Mouse (Mus musculus) thymus, postnatal 10 days (tissue): Measurements from ENCODE around the gene Wdr47.
"Not testable (repeated sequence)": the region's sequence is repeated elsewhere in the genome, so short reads cannot be mapped to it uniquely, and the experiment has no call there.

Source experiments
- DNase-seq, 2 experiments: peaks; one replicate each; pipeline ENCODE4 v3.0.0; 2021; ENCODE audit warnings: low spot score in 2 of 2

The Wdr47 gene

GRCm38 (mm10) chr3:108590786-108591529, at the start of gene Wdr47:
Wdr47 (plus strand) TSS chr3:108591279.
- peak; percentile 94 to 95 for DNase-seq

GRCm38 (mm10) chr3:108542299-108542698, 48.8 kb upstream of the Wdr47 start:
- DNase-seq, result no peak

GRCm38 (mm10) chr3:108554111-108554561, 36.9 kb upstream of the Wdr47 start:
- DNase-seq, result no peak

DNA sequence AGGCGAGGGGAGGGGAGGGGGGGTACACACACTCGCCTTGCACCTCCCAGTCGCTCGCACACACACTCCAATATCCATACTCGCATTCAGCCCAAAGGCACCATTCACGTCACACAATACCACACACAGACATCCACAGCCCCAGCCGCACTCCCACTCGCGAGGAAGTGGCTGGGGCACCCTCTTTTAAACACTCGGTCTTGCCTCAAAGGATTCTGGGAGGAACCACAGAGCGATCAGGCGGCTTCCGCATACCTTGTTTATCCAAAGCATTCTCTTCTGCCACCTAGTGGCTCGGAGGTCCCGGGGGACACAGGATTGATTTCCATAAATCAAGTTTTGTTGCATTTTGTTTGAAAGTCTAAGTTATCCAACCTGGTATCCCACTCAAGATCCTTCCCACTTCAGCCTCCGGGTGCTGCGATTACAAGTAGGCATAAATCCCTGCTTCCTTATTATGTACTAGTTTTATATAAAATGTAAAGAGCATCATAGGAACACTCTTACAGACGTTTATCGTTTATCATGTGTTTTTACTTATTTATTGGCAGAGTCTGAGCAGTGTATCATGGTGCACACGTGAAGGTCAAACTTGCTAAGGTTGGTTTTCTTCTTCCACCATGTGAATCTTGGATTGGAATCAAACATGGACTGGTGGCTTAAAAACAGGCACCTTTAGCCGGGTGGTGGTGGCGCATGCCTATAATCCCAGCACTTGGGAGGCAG, 36.3 kb upstream of the Wdr47 start:
- DNase-seq, result peak; percentile 92 to 96

GRCm38 (mm10) chr3:108557888-108558287, 33.2 kb upstream of the Wdr47 start:
- no peak for DNase-seq

DNA sequence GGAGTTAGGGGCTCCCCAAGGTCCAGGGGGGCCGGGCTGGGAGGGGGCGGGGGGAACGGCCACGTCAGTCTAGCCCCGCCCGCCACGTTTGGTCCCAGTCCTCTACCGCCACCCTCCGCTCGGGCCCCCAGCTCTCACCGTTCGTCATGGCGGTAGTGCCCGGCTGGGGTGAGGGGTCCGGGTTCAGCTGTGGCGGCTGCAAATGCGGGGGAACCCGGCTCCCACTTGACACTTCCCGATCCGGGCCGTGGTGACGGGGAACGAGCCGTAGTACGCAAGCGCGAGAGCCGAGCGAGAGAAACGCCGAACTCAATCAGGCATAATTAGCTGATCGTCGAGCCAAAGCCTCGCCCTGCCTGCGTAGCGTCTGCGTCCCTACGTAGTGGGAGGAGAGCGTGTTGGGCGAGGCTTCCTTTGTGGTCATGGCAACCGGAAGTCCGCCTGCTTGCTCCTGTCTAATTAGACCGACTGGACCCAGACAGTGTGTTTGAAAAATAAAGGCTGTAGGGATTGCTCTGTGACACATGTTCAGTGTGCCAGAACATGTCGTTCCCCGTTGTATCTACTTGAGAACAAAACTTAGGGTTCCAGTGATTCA, 28.8 kb upstream of the Wdr47 start, which contains the start of gene Tmem167b:
TSS of gene Tmem167b (minus strand) at position 334 of the 598 bp plus-strand sequence.
- DNase-seq, result peak; percentile 94

DNA sequence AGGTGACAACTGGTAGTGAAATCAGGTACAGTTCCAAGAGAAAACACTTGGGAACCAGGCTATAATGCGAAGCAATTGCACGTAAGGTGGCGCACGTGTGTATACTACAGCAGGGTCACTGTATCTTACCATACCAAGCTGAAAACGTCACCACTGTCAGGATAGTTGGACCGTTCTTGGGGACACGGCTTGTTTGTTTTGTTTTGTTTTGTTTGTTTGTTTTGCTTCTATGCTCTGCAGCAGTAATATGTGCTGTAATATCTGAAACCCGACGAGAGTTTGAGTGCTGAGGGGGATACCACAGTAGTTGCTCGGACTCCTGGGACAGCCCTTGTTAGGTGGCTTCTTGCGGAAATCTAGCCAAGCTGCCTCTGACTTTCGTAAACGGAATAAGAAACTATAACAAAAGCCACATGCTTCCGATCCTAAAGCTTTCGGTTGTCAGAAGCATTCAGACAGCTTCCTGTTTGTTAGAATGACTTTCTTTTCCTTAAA, 28.3 kb upstream of the Wdr47 start:
- DNase-seq, result peak; percentile 28 to 31

- DNase-seq, result peak; percentile 69 to 80
Measured at GRCm38 (mm10) chr3:108563309-108563708, 27.8 kb upstream of the Wdr47 start.

DNA sequence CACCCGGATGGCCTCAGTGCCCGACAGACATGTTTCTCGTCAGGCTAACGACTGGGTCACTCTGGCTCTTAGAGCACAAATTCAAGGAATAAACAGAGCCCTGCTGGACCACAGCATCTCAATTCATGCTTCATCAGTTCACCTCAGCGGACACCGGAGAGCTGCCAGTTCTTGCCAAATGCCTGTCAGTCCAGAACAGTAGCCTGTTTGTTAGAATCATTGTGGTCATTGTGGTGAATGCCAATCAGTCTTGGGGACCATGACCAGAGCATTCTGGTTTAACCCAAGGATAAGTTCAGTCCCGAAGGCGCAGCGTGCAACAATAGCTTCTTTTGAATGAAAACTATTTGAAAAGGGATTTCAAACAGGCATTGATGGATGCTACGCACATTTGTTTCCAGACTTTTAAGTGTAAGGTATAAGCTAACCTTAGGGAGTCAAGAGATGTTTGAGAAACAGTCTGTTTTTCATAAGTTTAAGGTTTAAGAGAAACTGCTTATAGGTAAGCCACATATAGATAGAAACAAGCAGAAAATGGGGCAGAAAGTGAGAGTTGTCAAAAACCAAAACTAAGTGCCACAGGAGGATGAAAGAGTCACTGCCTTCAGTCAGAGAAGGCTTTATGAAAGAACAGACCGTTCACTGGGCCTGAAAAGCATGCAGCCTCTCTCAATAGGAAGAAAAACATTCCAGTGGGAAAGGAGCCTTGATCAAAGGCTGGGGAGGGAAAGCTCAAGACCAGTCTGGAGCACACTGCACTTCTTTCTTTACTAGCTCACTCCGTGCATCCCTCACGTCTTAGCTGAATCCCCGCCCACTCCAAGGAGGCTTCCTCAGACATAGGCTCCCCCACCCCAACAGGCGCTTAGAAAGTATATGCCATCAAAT, 22.8 kb upstream of the Wdr47 start:
- no peak for DNase-seq

GRCm38 (mm10) chr3:108569636-108570035, 21.4 kb upstream of the Wdr47 start:
- DNase-seq, result not testable (repeated sequence)

- DNase-seq, result no peak
Measured at GRCm38 (mm10) chr3:108570813-108571212, 20.3 kb upstream of the Wdr47 start.

DNA sequence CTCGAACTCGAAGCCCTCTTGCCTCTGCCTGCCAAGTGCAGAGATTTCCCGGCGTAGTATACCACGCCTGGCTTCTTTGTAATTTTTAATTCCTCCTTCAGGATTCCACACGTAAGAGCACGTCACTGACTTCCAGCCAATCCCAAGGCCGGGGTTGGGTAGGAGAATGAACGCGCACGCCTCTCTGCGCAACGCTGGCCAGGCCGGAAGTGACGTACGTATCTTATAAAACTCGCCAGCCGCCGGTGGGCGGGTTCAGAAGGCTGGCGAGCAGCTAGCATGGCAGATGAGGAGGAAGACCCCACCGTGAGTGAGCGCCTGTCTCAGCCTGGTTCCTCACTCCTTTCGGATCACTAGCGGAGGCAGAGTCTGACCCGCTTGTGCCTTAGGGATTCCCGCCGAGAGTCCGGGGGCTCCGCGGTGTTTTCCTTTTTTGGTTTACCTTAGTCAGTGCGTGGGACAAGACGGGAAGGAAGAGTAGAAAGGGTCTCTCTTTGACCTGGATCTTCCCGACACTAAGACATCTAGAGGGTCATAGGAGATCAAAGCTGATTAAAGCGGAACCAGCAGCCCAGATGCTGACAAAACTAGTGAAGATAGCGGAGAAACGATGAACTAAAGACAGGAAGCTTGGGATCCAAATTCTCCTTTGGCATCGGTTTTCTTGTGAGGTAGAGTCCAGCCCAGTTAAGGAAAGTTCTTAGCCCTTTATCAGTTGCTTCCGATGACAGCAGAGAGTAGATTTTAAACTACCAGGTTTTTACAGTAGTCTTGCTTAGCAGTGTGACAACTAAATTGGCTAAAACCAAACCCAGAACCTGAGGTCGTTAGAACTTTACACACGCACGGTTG, 19.4 kb upstream of the Wdr47 start, which contains the start of gene Taf13:
TSS of gene Taf13 (plus strand) at position 256 of the 852 bp plus-strand sequence.
- DNase-seq, result peak; percentile 94 to 97

DNA sequence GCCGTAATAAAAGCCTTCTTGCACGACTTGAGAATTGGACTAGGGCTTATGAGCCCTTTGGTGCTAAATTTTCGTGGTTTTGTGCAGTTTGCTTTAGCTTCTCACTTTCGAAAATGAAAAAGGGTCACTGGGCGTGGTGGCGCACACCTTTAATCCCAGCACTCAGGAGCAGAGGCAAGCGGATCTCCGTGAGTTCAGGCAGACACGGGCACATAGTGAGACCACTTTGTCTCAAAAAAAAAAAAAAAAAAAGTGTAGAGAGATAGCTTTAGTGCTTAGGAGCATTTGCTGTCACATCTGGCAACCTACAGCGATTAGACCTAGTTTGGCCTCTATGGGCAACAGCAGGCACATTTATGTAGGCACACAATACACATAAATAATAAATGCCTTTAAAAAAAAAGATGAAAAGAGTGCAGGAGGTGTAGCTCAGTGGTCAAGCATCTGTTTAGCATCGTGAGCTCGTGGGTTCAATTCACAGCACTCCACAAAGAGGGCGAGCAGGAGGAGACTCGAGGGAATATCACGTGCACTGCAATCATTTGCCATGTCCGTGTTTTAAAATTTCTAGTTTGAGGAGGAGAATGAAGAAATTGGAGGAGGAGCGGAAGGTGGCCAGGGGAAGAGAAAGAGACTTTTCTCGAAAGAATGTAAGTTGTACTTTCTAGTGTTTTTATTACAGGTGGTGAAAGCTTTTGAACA, 18.6 kb upstream of the Wdr47 start:
- no peak for DNase-seq

DNA sequence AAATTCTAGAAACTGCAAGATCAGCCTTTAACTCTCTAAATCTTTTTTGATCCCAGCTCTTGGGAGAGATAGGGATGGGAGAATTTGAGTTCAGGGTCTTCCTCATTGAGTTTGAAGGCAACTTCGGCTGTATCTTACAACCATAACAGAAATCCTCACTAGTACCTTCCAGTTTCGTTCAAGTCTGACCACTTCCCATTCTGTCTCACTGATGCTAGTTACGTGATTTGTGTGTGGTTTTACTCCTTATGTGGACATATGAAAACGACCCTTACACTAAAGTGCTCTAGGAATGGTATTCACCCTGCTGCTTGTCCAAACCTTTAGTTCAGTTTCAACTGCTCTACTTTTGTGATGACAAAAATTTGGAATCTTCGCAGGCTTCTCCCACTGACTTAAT, 17.1 kb upstream of the Wdr47 start:
- no peak for DNase-seq

DNA sequence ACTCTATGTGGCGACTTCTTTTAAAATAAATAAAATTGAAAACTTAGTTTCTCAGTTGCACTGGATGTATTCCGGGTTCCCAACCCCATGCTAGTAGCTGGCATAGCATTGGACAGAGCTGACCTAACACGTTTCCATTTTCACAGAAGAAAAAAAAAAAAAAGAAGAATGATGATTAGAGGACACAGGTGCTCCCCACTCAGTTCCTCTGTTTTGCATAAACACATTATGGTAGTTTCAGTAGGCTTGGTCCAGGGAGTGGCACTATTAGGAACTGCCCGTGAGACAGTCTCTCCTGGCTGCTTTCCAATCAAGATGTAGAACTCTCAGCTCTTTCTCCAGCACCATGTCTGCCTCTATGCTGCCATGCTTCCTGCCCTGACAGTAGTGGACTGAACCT, 6.5 kb upstream of the Wdr47 start:
- no peak for DNase-seq

DNA sequence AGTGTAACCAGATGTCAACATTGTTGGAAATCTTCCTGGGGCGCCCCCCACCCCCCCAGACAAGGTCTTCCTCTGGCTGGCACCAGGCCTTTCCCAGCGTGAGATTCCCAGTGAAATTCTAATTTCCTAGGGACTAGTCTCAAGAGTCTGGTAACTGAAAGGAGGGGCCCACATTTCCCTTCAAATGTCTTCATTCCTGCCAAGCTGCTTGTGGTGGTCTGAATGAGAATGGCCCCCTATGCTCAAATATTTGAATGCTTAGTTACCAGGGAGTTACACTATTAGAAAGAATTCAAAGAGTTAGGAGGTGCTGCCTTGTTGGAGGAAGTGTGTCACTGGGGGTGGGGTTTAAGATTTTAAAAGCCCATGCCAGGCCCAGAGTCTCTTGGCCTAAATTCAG, 2.6 kb upstream of the Wdr47 start:
- no peak for DNase-seq

DNA sequence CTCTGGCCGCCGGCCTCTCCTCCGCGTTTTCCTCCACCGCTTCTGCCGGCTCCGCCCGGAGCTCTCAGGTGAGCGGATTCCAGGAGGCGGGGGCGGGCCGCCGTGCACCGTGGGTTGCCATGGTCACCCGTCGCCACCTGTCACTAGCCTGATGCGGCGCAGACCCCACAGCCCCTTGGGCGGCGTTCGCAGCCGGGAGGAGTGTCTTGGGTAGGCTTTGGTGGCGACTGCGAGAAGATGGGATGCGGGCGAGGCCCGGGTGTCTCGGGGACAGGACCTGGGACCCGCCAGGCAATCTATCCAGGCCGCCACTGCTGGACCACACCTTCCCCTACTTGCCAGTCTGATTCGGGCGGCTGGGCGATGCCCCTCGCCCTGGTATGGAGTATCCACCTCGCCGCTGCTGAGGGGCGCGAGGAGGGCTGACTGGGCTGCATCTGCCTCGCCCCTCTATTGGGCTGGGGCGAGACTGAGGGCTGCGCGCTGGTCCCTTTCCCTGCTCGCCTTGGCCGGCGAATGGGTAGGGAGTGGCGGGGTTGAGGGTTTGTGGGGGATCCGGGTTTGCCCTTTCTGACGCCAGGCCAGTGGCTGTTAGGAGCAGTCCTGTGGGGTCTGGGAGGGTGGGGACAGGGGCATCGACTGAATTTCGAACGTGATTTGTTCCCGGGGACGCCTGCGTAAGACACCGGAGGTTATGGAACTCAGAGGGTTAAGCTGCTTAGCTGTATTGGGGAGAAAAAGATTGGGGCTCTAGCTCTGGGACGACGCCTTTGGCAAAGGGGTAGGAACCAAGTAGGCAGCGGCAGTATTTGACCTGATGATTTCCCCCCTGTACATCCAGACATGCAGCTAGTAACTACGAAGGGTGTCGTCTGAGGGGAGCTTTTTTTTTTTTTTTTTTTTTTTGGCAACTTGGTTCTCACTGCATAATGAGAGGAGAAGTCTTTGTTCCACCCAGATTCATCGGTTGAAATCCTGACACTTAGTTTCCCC, 747 bp downstream of the Wdr47 start:
- no peak for DNase-seq

DNA sequence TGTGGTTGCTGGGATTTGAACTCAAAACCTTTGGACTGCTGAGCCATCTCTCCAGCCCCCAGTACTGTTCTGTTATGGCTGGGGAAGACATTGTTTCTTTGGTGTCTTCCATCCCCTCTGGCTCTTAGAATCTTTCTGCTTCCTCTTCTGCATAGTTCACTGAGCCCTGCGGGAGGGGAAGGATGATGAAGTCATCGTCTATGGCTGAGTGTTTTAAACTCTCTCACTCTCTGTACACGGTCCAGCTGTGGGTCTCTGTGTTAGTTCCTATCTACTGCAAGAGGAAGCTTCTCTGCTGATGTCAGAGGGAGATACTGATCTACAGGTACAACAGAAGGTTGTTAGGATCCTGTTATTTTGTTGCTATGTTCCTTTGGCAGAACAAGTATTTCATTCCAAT, 17.8 kb downstream of the Wdr47 start:
- no peak for DNase-seq
